Mouse (Mus musculus) intestine, embryonic 16.5 days (tissue): ENCODE data around the gene Wdr82. TPM values are rescaled to one million over a fixed set of nuclear protein-coding genes. Genes with fewer than 3 reads are reported as not detected.
"Not testable (repeated sequence)": the region's sequence is repeated elsewhere in the genome, so short reads cannot be mapped to it uniquely, and the experiment has no call there.

Experiments
- ATAC-seq: fragments of 200-750 bp; cut with Nextera tagmentation; 2 replicates; pipeline ENCODE4 v1.8.0; 2017; ENCODE audit warnings: moderate TSS enrichment, moderate library complexity
- H3K27ac ChIP-seq: fragments of 300-500 bp; sonication (generic); 2 replicates; pipeline ENCODE4 v1.5.1; 2014; ENCODE audit warnings: mild to moderate bottlenecking, low read length
- H3K27me3 ChIP-seq: fragments of 300-500 bp; sonication (generic); replicated peaks from 2 replicates; pipeline ENCODE4 v1.6.1; 2014; ENCODE audit warnings: low read length, control low read depth, mixed read lengths; ENCODE audit not compliant: control insufficient read depth, insufficient read depth
- H3K36me3 ChIP-seq: fragments of 300-500 bp; sonication (generic); 2 replicates; pipeline ENCODE4 v1.6.1; 2014; ENCODE audit warnings: low read length, control low read depth; ENCODE audit not compliant: control insufficient read depth, insufficient read depth
- H3K4me1 ChIP-seq: fragments of 300-500 bp; sonication (generic); 2 replicates; pipeline ENCODE4 v1.6.1; 2014; ENCODE audit warnings: low read length, control low read depth, mixed read lengths; ENCODE audit not compliant: control insufficient read depth, insufficient read depth
- H3K4me2 ChIP-seq: fragments of 300-500 bp; sonication (generic); 2 replicates; pipeline ENCODE4 v1.6.1; 2014; ENCODE audit warnings: low read depth, low read length, control low read depth
- H3K4me3 ChIP-seq: fragments of 300-500 bp; sonication (generic); 2 replicates; pipeline ENCODE4 v1.5.1; 2014; ENCODE audit warnings: mild to moderate bottlenecking, low read length
- H3K9ac ChIP-seq: fragments of 300-500 bp; sonication (generic); 2 replicates; pipeline ENCODE4 v1.6.1; 2014; ENCODE audit warnings: low read depth, low read length
- H3K9me3 ChIP-seq: fragments of 300-500 bp; sonication (generic); 2 replicates; pipeline ENCODE4 v1.6.1; 2016; ENCODE audit warnings: low read length, control low read depth; ENCODE audit not compliant: control insufficient read depth
- WGBS: fragments of 180-500 bp; shearing (Covaris S2); extraction: QIAGEN DNeasy Blood & Tissue Kit; methylation state at CpG from one replicate; pipeline ENCODE4 v1.1.7; 2014; 5-methylcytosine and 5-hydroxymethylcytosine counted together
- polyA plus RNA-seq: library from polyadenylated mRNA; unstranded; fragments of >200 nt; fragmentation: Nextera tagmentation; extraction: Ambion mirVana; gene quantifications from 2 replicates; pipeline ENCODE4 v1.2.1, GENCODE M21; 2015

The Wdr82 gene
- polyA plus RNA-seq, 1 experiment from 2014 or later, result 12.8 TPM

- H3K9ac ChIP-seq, result no peak within 1 kb of the TSS
- ATAC-seq, result peak; percentile 57
- no peaks in the 10 kb centered on the region for H3K36me3 ChIP-seq
- no peaks in the 10 kb centered on the region for H3K9me3 ChIP-seq
- H3K27me3 ChIP-seq, result no peaks in the 10 kb centered on the region
- peak within 1 kb of the TSS; percentile 40 for H3K27ac ChIP-seq
- no peak within 1 kb of the TSS for H3K4me2 ChIP-seq
- H3K4me3 ChIP-seq, result no peak within 1 kb of the TSS
- 65% methylated on average over 6 of the region's 6 CpGs for WGBS
- 0 out of 2 replicates have a peak, but pooled peaks cover 3% of the 10 kb centered on the region for H3K4me1 ChIP-seq
Observed at GRCm38 (mm10) chr9:106158037-106158491, 12.7 kb upstream of the Wdr82 start, which contains the start of gene Glyctk. TSS of gene Glyctk (minus strand) at chr9:106158138.

DNA sequence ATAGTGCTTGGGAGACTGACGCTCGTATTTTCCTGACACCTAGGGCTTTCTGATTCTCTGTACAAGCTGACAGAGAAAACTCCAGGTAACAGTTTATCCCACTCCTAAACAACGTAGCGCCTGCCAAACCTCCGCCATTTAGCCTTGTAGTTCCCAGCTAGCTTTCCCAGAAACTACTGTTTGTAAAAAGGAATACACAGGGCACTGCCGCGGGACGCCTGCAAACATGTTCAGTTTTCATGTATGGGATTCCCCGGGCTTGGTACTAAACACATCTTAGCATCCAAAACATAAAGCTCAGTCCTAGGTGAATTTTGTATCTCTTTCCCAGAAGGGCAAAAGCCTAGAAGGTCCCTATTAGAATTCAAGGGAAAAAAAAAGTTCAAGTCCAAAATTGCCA, 11.5 kb upstream of the Wdr82 start:
- no peaks in the 10 kb centered on the region for H3K36me3 ChIP-seq
- H3K27me3 ChIP-seq, result no peaks in the 10 kb centered on the region
- ATAC-seq, result no peak
- H3K9me3 ChIP-seq, result no peaks in the 10 kb centered on the region
- no peak overlapping the region for H3K27ac ChIP-seq
- no peak overlapping the region for H3K4me3 ChIP-seq
- H3K4me2 ChIP-seq, result peak overlapping the region; percentile 58
- H3K9ac ChIP-seq, result no peak overlapping the region
- 83% methylated on average over 9 of the region's 9 CpGs for WGBS
- H3K4me1 ChIP-seq, result 0 out of 2 replicates have a peak, but pooled peaks cover 3% of the 10 kb centered on the region

- WGBS, result 5% methylated on average over 24 of the region's 24 CpGs
Observed at GRCm38 (mm10) chr9:106159784-106160301, 10.9 kb upstream of the Wdr82 start.

GRCm38 (mm10) chr9:106160426-106160825, 10.3 kb upstream of the Wdr82 start:
- ATAC-seq, result no peak
- Histone ChIP-seq H3K4me3 (peak overlapping the region; percentile 61), H3K36me3 (no peaks in the 10 kb centered on the region), H3K4me1 (0 out of 2 replicates have a peak, but pooled peaks cover 3% of the 10 kb centered on the region), H3K27me3 (no peaks in the 10 kb centered on the region), H3K4me2 (peak overlapping the region; percentile 58), H3K9ac (peak overlapping the region; percentile 68), H3K27ac (peak overlapping the region; percentile 91), H3K9me3 (no peaks in the 10 kb centered on the region)
- WGBS, result 44% methylated on average over 5 of the region's 5 CpGs

More at GRCm38 (mm10) chr9:106159784-106160301, 10.9 kb upstream of the Wdr82 start:
- 0 out of 2 replicates have a peak, but pooled peaks cover 3% of the 10 kb centered on the region for H3K4me1 ChIP-seq
- ATAC-seq, result peak; percentile 84
- H3K4me2 ChIP-seq, result peak overlapping the region; percentile 58
- peak overlapping the region; percentile 68 for H3K9ac ChIP-seq
- H3K27ac ChIP-seq, result peak overlapping the region; percentile 91
- peak overlapping the region; percentile 61 for H3K4me3 ChIP-seq
- H3K36me3 ChIP-seq, result no peaks in the 10 kb centered on the region
- no peaks in the 10 kb centered on the region for H3K27me3 ChIP-seq
- no peaks in the 10 kb centered on the region for H3K9me3 ChIP-seq

- 51% methylated on average over 2 of the region's 2 CpGs for WGBS
- Histone ChIP-seq H3K4me3 (no peak overlapping the region), H3K9ac (no peak overlapping the region), H3K27me3 (no peaks in the 10 kb centered on the region), H3K9me3 (no peaks in the 10 kb centered on the region), H3K4me2 (no peak overlapping the region), H3K27ac (no peak overlapping the region), H3K36me3 (no peaks in the 10 kb centered on the region), H3K4me1 (peaks cover 5% of the 10 kb centered on the region; the same call in 1 of the 2 replicates)
- no peak for ATAC-seq
Observed at GRCm38 (mm10) chr9:106166709-106167108, 4.0 kb upstream of the Wdr82 start.

DNA sequence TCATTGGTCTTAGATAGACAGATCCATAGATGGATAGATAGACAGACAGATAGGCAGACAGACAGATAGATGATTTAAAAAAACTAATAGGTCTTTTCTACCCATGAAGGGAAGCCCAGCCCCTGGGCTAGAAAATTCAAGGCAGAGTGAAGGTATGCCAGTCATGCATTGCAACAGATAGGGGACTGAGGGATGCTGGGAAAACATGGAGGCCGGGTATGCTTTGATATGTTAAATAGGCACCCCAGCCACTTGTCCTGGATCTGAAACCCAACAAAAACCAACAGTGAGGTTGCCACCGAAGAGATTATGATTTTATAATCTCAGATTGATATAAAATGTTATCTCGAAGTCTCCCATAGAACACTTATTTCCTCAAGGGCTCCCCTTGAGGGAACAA, 3.5 kb upstream of the Wdr82 start:
- H3K4me3 ChIP-seq, result no peak overlapping the region
- no peak overlapping the region for H3K9ac ChIP-seq
- WGBS, result 70% methylated on average over 3 of the region's 3 CpGs
- H3K4me2 ChIP-seq, result no peak overlapping the region
- H3K36me3 ChIP-seq, result no peaks in the 10 kb centered on the region
- H3K27me3 ChIP-seq, result no peaks in the 10 kb centered on the region
- peaks cover 5% of the 10 kb centered on the region; the same call in 1 of the 2 replicates for H3K4me1 ChIP-seq
- no peak for ATAC-seq
- H3K9me3 ChIP-seq, result no peaks in the 10 kb centered on the region
- no peak overlapping the region for H3K27ac ChIP-seq

DNA sequence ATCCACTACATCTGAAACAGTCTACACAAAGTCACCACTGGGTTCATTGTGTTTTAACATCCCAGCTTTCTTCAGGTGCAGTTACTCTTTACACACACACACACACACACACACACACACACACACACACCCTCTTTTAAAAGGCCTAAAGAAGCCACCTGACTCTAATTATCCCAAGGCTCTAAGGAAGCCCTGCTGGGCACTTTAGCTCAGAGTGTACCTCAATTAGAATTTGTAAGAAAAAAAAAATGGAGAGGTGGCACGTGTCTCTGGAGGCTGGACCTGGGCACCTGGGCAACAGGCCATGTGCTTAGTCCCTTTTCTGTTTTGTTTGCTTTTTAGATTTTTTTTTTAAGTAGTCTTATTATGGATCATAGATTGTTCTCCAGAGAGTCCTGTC, 3.0 kb upstream of the Wdr82 start:
- H3K27me3 ChIP-seq, result no peaks in the 10 kb centered on the region
- H3K4me3 ChIP-seq, result no peak overlapping the region
- 56% methylated on average over 1 of the region's 1 CpGs for WGBS
- no peak overlapping the region for H3K9ac ChIP-seq
- no peak overlapping the region for H3K27ac ChIP-seq
- H3K4me1 ChIP-seq, result peaks cover 5% of the 10 kb centered on the region; the same call in 1 of the 2 replicates
- no peak overlapping the region for H3K4me2 ChIP-seq
- H3K9me3 ChIP-seq, result no peaks in the 10 kb centered on the region
- H3K36me3 ChIP-seq, result no peaks in the 10 kb centered on the region
- ATAC-seq, result no peak

- not testable (repeated sequence) for H3K27me3 ChIP-seq, H3K9ac ChIP-seq, H3K4me2 ChIP-seq, H3K36me3 ChIP-seq, H3K9me3 ChIP-seq, H3K27ac ChIP-seq, ATAC-seq, H3K4me3 ChIP-seq
- WGBS, result 73% methylated on average over 1 of the region's 1 CpGs
- peaks cover 16% of the 10 kb centered on the region for H3K4me1 ChIP-seq
Observed at GRCm38 (mm10) chr9:106169006-106169405, 1.7 kb upstream of the Wdr82 start.

DNA sequence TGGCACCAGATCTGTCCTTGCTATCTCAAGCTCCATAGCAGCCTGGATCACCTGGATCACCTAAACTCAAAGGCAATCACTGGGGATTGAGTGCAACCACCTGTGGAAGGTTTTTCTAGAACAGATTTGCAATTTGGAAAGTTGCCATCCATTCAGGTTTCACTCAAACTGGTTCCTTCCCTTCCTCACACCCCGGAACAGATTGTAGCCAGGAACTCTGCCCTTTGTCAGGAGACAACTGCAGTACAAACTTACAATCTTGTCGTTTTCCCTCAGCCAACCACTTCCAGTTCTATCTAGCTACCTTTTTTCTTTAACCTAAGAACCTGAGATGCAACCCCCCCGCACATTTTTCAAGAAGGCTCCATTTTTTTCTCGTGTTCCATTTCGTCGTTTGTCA, 811 bp upstream of the Wdr82 start:
- peak overlapping the region; percentile 90 for H3K4me2 ChIP-seq
- WGBS, result 32% methylated on average over 6 of the region's 6 CpGs
- H3K9ac ChIP-seq, result 0 out of 2 replicates have a peak overlapping the region, but pooled peaks have one; percentile 86
- H3K9me3 ChIP-seq, result no peaks in the 10 kb centered on the region
- ATAC-seq, result no peak
- H3K4me3 ChIP-seq, result peak overlapping the region; percentile 67; the same call in 1 of the 2 replicates
- no peaks in the 10 kb centered on the region for H3K27me3 ChIP-seq
- no peak overlapping the region for H3K27ac ChIP-seq
- H3K4me1 ChIP-seq, result peaks cover 22% of the 10 kb centered on the region
- no peaks in the 10 kb centered on the region for H3K36me3 ChIP-seq
